Mouse (Mus musculus): ENCODE measurements around the gene Vmn2r25. TPM values are rescaled to one million over a fixed set of nuclear protein-coding genes. Genes with fewer than 3 reads are reported as not detected.
"Not testable (repeated sequence)": the region's sequence is repeated elsewhere in the genome, so short reads cannot be mapped to it uniquely, and the experiment has no call there.

Vmn2r25 gene
- polyA plus RNA-seq (2012; rRNA removed): not detected in 2 replicates

GRCm38 (mm10) chr6:123853363-123853762, at the start of gene Vmn2r25:
TSS of gene Vmn2r25 (minus strand) at chr6:123853463.
- not testable (repeated sequence) for DNase-seq (ENCODE audit: low read depth)

GRCm38 (mm10) chr6:123819951-123820350, 33.3 kb downstream of the Vmn2r25 start:
- no peak for DNase-seq (ENCODE audit: low read depth)

GRCm38 (mm10) chr6:123810291-123810690, 43.0 kb downstream of the Vmn2r25 start:
- not testable (repeated sequence) for DNase-seq (ENCODE audit: low read depth)

GRCm38 (mm10) chr6:123793746-123794145, 59.5 kb downstream of the Vmn2r25 start:
- no peak for DNase-seq (ENCODE audit: low read depth)

- DNase-seq (ENCODE audit: low read depth): no peak
These were observed 68.4 kb downstream of the Vmn2r25 start for GRCm38 (mm10) chr6:123784857-123785256.

- DNase-seq (ENCODE audit: low read depth): no peak
These were observed 74.7 kb downstream of the Vmn2r25 start, which contains the start of gene Vmn2r24 for GRCm38 (mm10) chr6:123778579-123778978. TSS of gene Vmn2r24 (plus strand) at chr6:123778879.

Other genes with a start within 250 kb of the Vmn2r25 start
- gene Vmn2r22, start 202.7 kb downstream of the Vmn2r25 start, polyA plus RNA-seq (2012; rRNA removed): not detected in 2 replicates
- not detected in 2 replicates for gene Vmn2r23, start 150.8 kb downstream of the Vmn2r25 start, polyA plus RNA-seq (2012; rRNA removed)
- gene Vmn2r24, start 74.6 kb downstream of the Vmn2r25 start, polyA plus RNA-seq (2012; rRNA removed): not detected in 2 replicates
- 0.06 and 0.08 TPM in 2 replicates for gene Vmn2r26, start 171.1 kb upstream of the Vmn2r25 start, polyA plus RNA-seq (2012; rRNA removed)

Measured in gonadal fat pad, adult 2 months (tissue).